In genomic region chr5:125319057-125319800, GRCm38 (mm10) we compare ENCODE assay signal across 8 mouse cellular contexts. TPM values are rescaled to one million over a fixed set of nuclear protein-coding genes. Genes with fewer than 3 reads are reported as not detected.
DNase-seq lines count a peak whose midpoint lies in the region; ATAC-seq and TF ChIP-seq lines count a peak whose summit lies in the region.

No protein-coding gene starts in this region.

- ATAC-seq in erythroblast, adult 5-6 weeks (replicated peaks; ENCODE audit: low FRiP score, poor library complexity, severe bottlenecking) = no peak

- DNase-seq in layer of hippocampus, adult 2 months (ENCODE audit: low spot score in 2 of 2) = no peak
- DNase-seq in layer of hippocampus, adult 9-10 months (ENCODE audit: low spot score) = no peak
- DNase-seq in gastrocnemius, postnatal 14 days = peak; percentile 59
- peak; percentile 86 for DNase-seq in kidney, adult 2 months
- peak; percentile 66 to 82 for DNase-seq in lung, postnatal 4 days
- DNase-seq in cerebellum, adult 18-20 months = no peak
- no peak for DNase-seq in layer of hippocampus, postnatal 10 days (ENCODE audit: low spot score in 2 of 2)

- no peak overlapping the region for H3K4me3 ChIP-seq in layer of hippocampus, adult 2 months
- no peak overlapping the region for H3K4me3 ChIP-seq in kidney, adult 2 months (ENCODE audit: insufficient read depth, low read depth, low read length)

- intact Hi-C loops in gastrocnemius, postnatal 14 days (cut with DNase I; ENCODE audit: low total_unique reads) = no loop called here

- no peak for TF ChIP-seq CTCF in layer of hippocampus, adult 2 months (conservative IDR thresholded peaks at IDR 0.05)
- no peak for TF ChIP-seq CTCF in kidney, adult 2 months (conservative IDR thresholded peaks at IDR 0.05; ENCODE audit: insufficient read depth, insufficient read length, low read depth, low read length)

- no peak for TF ChIP-seq POLR2A in kidney, adult 2 months (IDR thresholded peaks at IDR 0.05; ENCODE audit: low read depth, low read length)

- no peaks in the 10 kb centered on the region for H3K27me3 ChIP-seq in kidney, adult 2 months (replicated peaks; ENCODE audit: control insufficient read depth, insufficient read depth, low read length)

- WGBS in kidney, adult 2 months = 67% methylated on average over 16 of the region's 16 CpGs

- no peaks in the 10 kb centered on the region for H3K36me3 ChIP-seq in kidney, adult 2 months (ENCODE audit: control insufficient read depth, insufficient read depth, low read length)

- H3K4me1 ChIP-seq in kidney, adult 2 months (ENCODE audit: control insufficient read depth, insufficient read depth, low read length) = no peaks in the 10 kb centered on the region

- 0 out of 2 replicates have a peak overlapping the region, but pooled peaks have one; percentile 28 for H3K27ac ChIP-seq in layer of hippocampus, adult 2 months
- H3K27ac ChIP-seq in kidney, adult 2 months (ENCODE audit: insufficient read depth, low read depth, low read length) = peak overlapping the region; percentile 21; the same call in 1 of the 2 replicates

RNA-seq across cellular contexts. Expression of gene Scarb1, which starts 21.7 kb away (rescaled TPM):
- 10 to 100 TPM; 34.5 to 35.1 TPM for total RNA-seq in layer of hippocampus, adult 2 months (2021)
- total RNA-seq in gastrocnemius, postnatal 14 days (2021) = 10 to 100 TPM; 55.0 to 80.1 TPM
- 35.5 and 42.8 TPM in 2 replicates for polyA plus RNA-seq in kidney, adult 2 months (2012; rRNA removed)
- total RNA-seq in erythroblast, adult 5-6 weeks (2015; ENCODE audit: low replicate concordance) = 20.9 and 28.6 TPM in 2 replicates
- 13.5 and 16.6 TPM in 2 replicates for total RNA-seq in erythroblast, adult 5-6 weeks (2017; ENCODE audit: low replicate concordance)
- 10 to 100 TPM; 55.4 to 56.7 TPM for total RNA-seq in layer of hippocampus, postnatal 10 days (2021)

Comparison
In these comparisons a context has a peak if more than half of its experiments do, and no peak if none do; other contexts are left out.
1. DNase-seq: peak in gastrocnemius, postnatal 14 days (single experiment), kidney, adult 2 months (single experiment) and lung, postnatal 4 days (2 of 2); none in layer of hippocampus, adult 2 months (0 of 2), layer of hippocampus, adult 9-10 months (single experiment), cerebellum, adult 18-20 months (0 of 2) and layer of hippocampus, postnatal 10 days (0 of 2).